ENCODE assay signal across 8 mouse cellular contexts in genomic region chr9:65201381-65202164, GRCm38 (mm10). TPM values are rescaled to one million over a fixed set of nuclear protein-coding genes. Genes with fewer than 3 reads are reported as not detected.
DNase-seq lines count a peak whose midpoint lies in the region; ATAC-seq lines count a peak whose summit lies in the region.

No protein-coding gene starts in this region.

- H3K4me1 ChIP-seq in forebrain, embryonic 10.5 days: peaks cover 28% of the 10 kb centered on the region
- H3K4me1 ChIP-seq in heart, embryonic 15.5 days (replicated peaks): peaks cover 8% of the 10 kb centered on the region
- H3K4me1 ChIP-seq in liver, embryonic 13.5 days (replicated peaks): peaks cover 54% of the 10 kb centered on the region
- peaks cover 10% of the 10 kb centered on the region for H3K4me1 ChIP-seq in stomach, embryonic 15.5 days

- no peaks in the 10 kb centered on the region for H3K9me3 ChIP-seq in forebrain, embryonic 10.5 days
- H3K9me3 ChIP-seq in heart, embryonic 15.5 days (replicated peaks): no peaks in the 10 kb centered on the region
- no peaks in the 10 kb centered on the region for H3K9me3 ChIP-seq in liver, embryonic 13.5 days (replicated peaks)
- H3K9me3 ChIP-seq in stomach, embryonic 15.5 days: no peaks in the 10 kb centered on the region

- peak overlapping the region; percentile 88 for H3K27ac ChIP-seq in forebrain, embryonic 10.5 days
- peak overlapping the region; percentile 48 for H3K27ac ChIP-seq in heart, embryonic 15.5 days
- peak overlapping the region; percentile 96 for H3K27ac ChIP-seq in liver, embryonic 13.5 days
- H3K27ac ChIP-seq in stomach, embryonic 15.5 days: peak overlapping the region; percentile 77

- peak; percentile 83 for ATAC-seq in heart, embryonic 15.5 days (replicated peaks; ENCODE audit: insufficient number of reproducible peaks, insufficient read depth, low FRiP score, low read depth)
- peak; percentile 87 for ATAC-seq in liver, embryonic 13.5 days (ENCODE audit: low read depth)
- peak; percentile 89 for ATAC-seq in stomach, embryonic 15.5 days (ENCODE audit: insufficient read depth, low FRiP score, low read depth)

- 1% methylated on average over 18 of the region's 18 CpGs for WGBS in forebrain, embryonic 10.5 days
- 1% methylated on average over 18 of the region's 18 CpGs for WGBS in heart, embryonic 15.5 days
- under 1% methylated on average over 18 of the region's 18 CpGs for WGBS in liver, embryonic 13.5 days (ENCODE audit: insufficient replicate concordance)
- under 1% methylated on average over 18 of the region's 18 CpGs for WGBS in stomach, embryonic 15.5 days

- DNase-seq in CD8-positive naive resting alpha-beta T cell, adult 2 months (ENCODE audit: low read depth in 2 of 2, low spot score in 2 of 2): peak; percentile 80 to 85
- peak; percentile 83 for DNase-seq in c-Kit-positive CD71-negative TER-119-negative erythroid progenitor cells, embryonic 14.5 days (ENCODE audit: low read depth)
- peak; percentile 71 for DNase-seq in forebrain, embryonic 10.5 days (ENCODE audit: extremely low spot score, low spot score)
- peak; percentile 90 for DNase-seq in kidney, postnatal 14 days
- DNase-seq in liver, embryonic 13.5 days: peak; percentile 78
- peak; percentile 71 for DNase-seq in neural tube, embryonic 10.5 days (ENCODE audit: extremely low spot score, low spot score)

- H3K27me3 ChIP-seq in forebrain, embryonic 10.5 days (ENCODE audit: poor library complexity, severe bottlenecking): no peaks in the 10 kb centered on the region
- H3K27me3 ChIP-seq in heart, embryonic 15.5 days: no peaks in the 10 kb centered on the region
- H3K27me3 ChIP-seq in liver, embryonic 13.5 days: no peaks in the 10 kb centered on the region
- no peaks in the 10 kb centered on the region for H3K27me3 ChIP-seq in stomach, embryonic 15.5 days (replicated peaks)

- H3K9ac ChIP-seq in heart, embryonic 15.5 days: peak overlapping the region; percentile 39
- H3K9ac ChIP-seq in liver, embryonic 13.5 days: peak overlapping the region; percentile 72
- peak overlapping the region; percentile 26; the same call in 1 of the 2 replicates for H3K9ac ChIP-seq in stomach, embryonic 15.5 days

- peak overlapping the region; percentile 61 for H3K4me2 ChIP-seq in heart, embryonic 15.5 days
- peak overlapping the region; percentile 64 for H3K4me2 ChIP-seq in liver, embryonic 13.5 days
- H3K4me2 ChIP-seq in stomach, embryonic 15.5 days: peak overlapping the region; percentile 68

- no peaks in the 10 kb centered on the region for H3K36me3 ChIP-seq in forebrain, embryonic 10.5 days (replicated peaks)
- no peaks in the 10 kb centered on the region for H3K36me3 ChIP-seq in heart, embryonic 15.5 days
- H3K36me3 ChIP-seq in liver, embryonic 13.5 days: no peaks in the 10 kb centered on the region
- no peaks in the 10 kb centered on the region for H3K36me3 ChIP-seq in stomach, embryonic 15.5 days

- peak overlapping the region; percentile 51 for H3K4me3 ChIP-seq in forebrain, embryonic 10.5 days
- H3K4me3 ChIP-seq in heart, embryonic 15.5 days: peak overlapping the region; percentile 45
- H3K4me3 ChIP-seq in liver, embryonic 13.5 days (replicated peaks): peak overlapping the region; percentile 48
- peak overlapping the region; percentile 45 for H3K4me3 ChIP-seq in stomach, embryonic 15.5 days (replicated peaks)

RNA-seq across cellular contexts. Expression of gene Parp16, which starts 6.4 kb away (rescaled TPM):
- polyA plus RNA-seq in forebrain, embryonic 10.5 days (2016; fragmentation: Nextera tagmentation; extraction: Ambion mirVana): 7.0 and 8.5 TPM in 2 replicates
- 5.3 and 5.8 TPM in 2 replicates for polyA plus RNA-seq in heart, embryonic 15.5 days (2015; fragmentation: Nextera tagmentation; extraction: Ambion mirVana)
- polyA plus RNA-seq in liver, embryonic 13.5 days (2015; fragmentation: Nextera tagmentation; extraction: Ambion mirVana): 8.2 and 9.2 TPM in 2 replicates
- polyA plus RNA-seq in stomach, embryonic 15.5 days (2015; fragmentation: Nextera tagmentation; extraction: Ambion mirVana): 8.5 and 9.1 TPM in 2 replicates

Comparison
In these comparisons a context has a peak if more than half of its experiments do, and no peak if none do; other contexts are left out.
1. Peak in every context shown above with its lines: DNase-seq, ATAC-seq, H3K4me3 ChIP-seq and H3K27ac ChIP-seq.